Mouse (Mus musculus) CH12.LX (cell line): Measurements from ENCODE around the gene Siglec1.

Experiments
- USF1 ChIP-seq: IDR thresholded peaks from 2 replicates; pipeline ENCODE4 v1.6.1; 2014; ENCODE audit warnings: low read depth, mild to moderate bottlenecking, inconsistent platforms, low read length, improper control_type of control experiment
- ZKSCAN1 ChIP-seq: IDR thresholded peaks from 2 replicates; pipeline ENCODE4 v1.6.1; 2012; ENCODE audit warnings: low read depth, inconsistent platforms, low read length, improper control_type of control experiment, borderline replicate concordance

GRCm38 (mm10) chr2:131088581-131088980 is 2.0 kb upstream of the Siglec1 start:
- TF ChIP-seq USF1, result no peak
- no peak for TF ChIP-seq ZKSCAN1
